Mouse (Mus musculus): ENCODE measurements around the gene Fcrl6.

Gene Fcrl6

GRCm38 (mm10) chr1:172602326-172602725 lies at the start of gene Fcrl6:
Gene Fcrl6, minus strand, starts transcription at chr1:172602551.
- no peak for DNase-seq (ENCODE audit: low spot score)

DNA sequence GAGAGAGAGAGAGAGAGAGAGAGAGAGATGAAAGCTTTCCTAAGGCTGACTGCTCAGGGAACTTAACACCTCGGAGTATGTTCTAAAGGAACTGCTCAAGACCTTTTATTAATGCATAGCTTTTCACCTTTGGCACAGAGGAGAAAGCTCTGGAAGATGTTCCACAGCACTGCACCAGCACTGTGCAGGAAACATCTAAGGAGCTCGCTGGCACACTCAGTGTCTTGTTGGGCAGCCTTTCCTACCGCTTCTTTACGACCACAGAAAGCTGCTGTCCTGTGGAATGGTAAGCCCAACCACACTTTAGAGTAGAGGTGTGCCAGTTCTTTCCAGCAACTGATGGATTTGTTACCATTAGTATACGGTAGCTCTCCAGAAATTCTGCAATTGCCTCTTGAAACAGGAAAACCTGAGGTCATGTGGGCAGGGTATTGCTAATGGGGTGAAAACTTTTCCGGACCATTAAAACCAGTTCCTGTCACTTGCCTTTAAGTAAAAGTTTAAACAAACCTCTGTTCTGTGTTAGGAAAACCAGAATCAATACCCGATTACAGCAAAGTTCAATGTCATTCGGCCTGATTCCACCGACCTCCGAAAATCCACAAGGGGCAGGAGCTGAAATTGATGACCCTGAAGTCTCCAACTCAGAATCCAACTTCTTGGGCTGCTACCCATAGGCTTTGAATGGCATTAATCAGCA lies 49.1 kb upstream of the Fcrl6 start:
- no peak for DNase-seq (ENCODE audit: low spot score)

DNA sequence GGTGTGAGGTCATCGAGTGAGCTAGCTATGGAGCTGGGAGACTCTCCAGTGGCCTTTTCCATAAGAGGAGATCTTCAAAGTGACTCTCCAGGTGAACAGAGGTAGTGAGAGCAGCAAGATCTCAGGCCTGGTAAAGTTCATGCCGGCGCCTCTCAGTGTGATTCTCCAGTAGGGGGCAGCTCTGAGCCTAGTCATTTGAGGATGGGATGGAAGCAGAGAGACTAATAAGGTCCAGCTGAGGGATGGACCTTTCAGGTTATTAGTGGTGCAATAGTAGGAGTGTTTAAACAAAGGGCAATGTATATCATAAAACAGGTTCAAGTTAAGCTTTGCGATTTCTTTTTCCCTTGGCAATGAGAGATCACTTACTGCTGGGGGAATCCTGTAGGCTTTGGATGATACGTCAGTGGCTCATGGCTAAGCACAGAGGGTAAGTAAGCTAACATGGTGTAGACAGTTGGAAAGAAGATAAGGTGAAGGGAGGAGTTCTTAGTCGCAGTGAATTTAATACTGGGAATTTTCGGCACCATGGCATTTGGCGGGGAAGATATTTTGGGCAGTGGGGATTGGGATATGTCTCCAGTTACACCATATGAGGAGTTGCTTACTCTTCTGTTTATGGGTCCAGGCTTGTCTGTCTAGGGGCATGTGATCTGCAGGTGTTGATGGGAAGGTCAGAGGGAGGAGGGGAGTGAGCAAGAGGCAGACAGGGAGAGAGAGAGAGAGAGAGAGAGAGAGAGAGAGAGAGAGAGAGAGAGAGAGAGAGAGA lies 48.4 kb upstream of the Fcrl6 start:
- no peak for DNase-seq (ENCODE audit: low spot score)

DNA sequence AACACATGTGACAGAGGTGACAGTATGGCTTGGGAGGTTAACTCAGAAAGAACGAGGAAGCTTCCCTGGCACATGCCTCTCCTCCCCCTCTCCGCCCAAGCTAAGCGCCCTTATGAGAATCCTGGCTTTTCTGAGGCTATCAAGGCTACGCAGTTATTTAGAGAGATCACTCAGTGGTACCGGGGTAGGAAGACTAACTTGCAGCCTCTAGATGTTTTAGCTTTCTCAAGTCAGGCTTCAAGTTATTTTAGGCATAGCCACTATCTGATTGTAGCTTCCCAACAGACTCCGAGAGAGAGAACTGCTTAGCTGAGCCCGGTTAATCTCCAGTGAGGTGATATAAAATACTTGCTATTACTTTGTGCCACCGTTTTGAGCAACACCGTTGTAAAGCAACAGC lies 47.0 kb upstream of the Fcrl6 start:
- DNase-seq (ENCODE audit: low spot score): no peak

DNA sequence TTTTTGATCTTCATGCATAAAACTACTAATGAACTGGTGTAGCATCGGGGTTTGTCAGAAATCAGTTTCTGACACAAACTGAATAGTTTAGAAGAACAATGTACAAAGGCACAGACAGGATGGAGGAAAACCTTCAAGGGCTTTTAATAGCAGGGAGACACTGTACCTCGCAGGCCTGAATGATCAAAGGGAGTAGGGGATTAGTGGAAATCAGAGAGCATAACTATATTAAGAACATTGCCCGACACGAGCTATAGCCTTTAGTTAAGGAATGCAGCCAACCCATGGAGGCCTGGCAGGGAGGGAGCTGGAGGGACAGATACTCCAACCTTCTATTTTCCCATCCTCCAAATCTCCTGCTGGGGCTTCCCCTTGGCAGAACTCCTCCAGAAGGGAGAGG lies 44.9 kb upstream of the Fcrl6 start:
- DNase-seq (ENCODE audit: low spot score): no peak

DNA sequence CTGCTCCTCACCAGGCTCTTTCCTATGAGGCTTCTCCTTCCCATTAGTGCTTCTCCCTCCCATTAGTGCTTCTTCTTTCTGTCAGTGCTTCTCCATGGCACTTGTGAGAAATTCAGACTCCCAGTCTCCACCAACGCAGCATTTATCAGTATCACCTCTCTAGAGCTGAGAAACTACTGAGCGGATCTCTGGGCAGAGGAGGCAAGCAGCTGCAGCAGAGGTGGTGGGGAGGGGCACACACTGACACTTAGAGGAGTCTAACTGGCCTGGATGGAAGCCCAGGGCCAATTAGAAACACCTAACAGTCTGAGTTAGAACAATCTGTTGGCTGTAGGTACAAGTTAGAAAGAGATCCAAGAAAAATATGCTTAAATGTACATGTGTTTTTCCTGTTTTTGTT lies 36.4 kb upstream of the Fcrl6 start:
- DNase-seq (ENCODE audit: low spot score): no peak

DNA sequence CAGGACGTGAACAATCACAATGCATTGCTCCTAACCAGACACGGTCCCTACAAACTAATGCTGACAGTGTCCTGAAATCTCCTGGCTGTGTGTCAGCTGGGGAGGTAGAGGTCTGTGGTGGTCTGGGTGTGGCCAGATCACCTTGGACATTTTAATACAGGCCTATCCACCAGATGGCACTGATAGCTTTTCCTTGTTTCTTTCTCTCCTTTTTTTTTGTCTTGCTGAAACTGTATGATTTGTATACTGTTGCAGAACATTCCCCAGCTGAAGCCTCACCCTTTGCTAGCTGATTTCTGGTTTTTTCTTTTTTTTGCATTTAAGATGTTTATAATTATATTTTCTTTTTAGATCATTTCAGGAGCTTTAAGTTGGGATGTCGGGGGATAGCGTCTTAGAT lies 35.5 kb upstream of the Fcrl6 start:
- DNase-seq (ENCODE audit: low spot score): no peak

DNA sequence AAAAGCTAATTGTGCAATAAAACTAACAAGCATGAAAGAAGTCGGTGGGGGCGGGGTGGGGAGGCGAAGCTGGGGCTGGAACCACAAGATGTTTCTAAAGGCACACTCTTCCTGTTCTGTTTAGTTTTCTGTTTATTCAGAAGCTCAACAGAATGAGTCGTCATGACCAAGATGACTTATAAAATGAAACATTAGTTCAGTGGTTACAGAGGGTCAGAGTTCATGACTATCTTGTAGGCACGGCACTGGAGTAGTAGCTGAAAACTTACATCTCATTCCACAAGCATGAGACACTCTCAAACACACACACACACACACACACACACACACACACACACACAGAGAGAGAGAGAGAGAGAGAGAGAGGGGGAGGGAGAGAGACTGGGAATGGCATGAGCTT lies 33.9 kb upstream of the Fcrl6 start:
- DNase-seq (ENCODE audit: low spot score): no peak

DNA sequence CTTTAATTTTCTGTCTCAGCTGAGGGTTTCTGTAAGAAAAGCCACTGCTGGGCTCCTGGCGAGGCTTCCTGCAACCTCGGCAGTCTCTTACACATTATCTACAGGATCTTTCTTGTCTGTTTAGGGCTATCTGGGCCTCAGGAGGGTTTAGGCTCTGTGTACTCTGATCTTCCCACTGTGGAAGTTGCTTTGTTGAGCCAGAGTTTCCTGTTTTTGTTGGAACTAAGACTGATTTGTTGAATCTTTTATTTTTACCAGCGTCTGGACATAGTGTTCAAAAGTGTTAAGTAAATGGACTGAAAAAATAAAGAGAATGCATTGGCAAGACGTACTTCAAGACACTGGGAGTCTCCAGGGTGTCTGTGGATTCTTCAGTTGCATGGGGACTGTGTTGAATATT lies 32.9 kb upstream of the Fcrl6 start:
- no peak for DNase-seq (ENCODE audit: low spot score)

- DNase-seq (ENCODE audit: low spot score): no peak
Measured at GRCm38 (mm10) chr1:172634136-172634535, 31.8 kb upstream of the Fcrl6 start.

DNA sequence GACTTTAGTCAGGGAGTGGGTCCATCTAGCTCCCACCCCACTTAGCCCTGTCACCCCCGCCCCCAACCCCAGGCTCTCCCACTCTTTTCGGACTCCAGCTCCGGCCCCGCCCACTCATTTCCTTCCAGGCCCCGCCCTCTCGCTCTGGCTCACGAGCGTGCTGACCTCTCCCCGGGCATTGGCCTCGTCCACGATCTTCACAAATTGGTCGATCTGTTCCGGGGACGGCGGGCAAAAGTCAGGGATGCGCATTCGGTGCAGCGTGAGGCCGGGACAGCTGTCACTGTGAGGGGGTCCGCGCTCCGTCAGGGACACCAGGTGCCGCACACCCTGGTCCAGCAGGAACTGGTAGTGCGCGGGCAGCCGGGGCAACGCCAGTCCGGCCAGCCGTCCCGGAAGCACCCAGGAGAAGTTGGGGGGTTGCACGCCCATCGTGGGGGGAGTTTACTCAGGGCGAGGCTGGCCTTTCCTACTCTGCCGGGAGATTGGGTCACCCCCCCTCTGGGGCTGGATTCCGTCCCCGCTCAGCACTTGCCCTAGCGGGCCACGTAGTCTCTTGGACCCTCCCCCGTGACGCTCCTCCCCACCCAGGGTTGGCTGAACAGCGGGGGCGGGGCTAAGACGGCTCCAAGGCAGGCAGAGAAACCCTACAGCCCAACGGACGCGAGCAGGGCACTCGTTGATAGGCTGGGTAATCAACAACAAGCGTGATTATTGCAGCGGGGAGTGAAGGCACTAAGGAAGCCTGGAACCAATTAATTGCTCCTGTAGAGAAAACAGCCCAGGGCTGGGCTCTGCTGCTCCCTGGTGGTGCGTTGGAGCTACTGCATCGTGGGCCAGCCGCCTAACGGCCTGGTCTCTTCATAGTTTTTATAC lies 30.3 kb upstream of the Fcrl6 start, which contains the start of gene Dusp23:
Gene Dusp23 (minus strand): TSS at position 512 of the 876 bp plus-strand sequence.
- peak; percentile 96 for DNase-seq (ENCODE audit: low spot score)

- no peak for DNase-seq (ENCODE audit: low spot score)
Measured at GRCm38 (mm10) chr1:172631721-172632120, 29.4 kb upstream of the Fcrl6 start.

DNA sequence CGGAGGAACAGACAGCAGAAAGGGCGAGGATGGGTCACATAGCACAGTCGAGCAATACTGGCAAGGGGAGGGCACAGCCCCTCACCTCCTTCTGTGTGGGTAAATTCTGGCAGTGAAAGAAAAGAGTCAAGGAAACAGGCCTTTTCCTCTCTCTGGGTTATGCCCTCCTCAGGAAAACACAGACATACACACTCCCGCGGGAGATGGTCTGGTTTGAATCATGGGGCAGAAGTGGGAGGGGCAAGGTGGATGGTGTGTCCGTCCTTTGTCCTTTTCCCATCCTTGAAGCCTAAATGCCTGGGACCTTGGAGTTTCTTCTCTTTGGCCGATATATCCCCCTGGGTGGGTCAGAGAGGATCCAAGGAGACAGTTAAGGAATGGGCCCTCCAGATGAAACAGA lies 27.5 kb upstream of the Fcrl6 start:
- DNase-seq (ENCODE audit: low spot score): no peak

DNA sequence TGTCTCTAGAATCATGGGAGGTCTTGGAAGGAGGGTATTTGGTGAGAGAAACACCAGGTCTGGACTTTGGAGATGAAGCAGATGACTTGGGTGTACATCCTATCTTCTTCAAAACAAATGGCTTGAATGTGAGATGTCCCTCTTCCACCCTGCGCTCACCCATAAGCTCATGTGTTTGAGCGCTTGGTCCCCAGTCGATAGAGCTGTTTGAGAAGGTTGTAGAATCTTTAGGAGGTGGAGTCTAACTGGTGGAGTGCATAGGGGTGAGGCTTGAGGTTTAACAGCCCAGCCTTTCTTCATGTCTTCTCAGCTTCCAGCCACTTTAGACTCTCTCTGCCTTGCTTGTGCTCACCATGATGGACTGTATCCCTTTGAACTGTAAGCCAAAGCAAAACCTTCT lies 24.0 kb upstream of the Fcrl6 start:
- no peak for DNase-seq (ENCODE audit: low spot score)

GRCm38 (mm10) chr1:172624081-172624480 lies 21.7 kb upstream of the Fcrl6 start:
- no peak for DNase-seq (ENCODE audit: low spot score)

GRCm38 (mm10) chr1:172623599-172623998 lies 21.2 kb upstream of the Fcrl6 start:
- DNase-seq (ENCODE audit: low spot score): no peak

DNA sequence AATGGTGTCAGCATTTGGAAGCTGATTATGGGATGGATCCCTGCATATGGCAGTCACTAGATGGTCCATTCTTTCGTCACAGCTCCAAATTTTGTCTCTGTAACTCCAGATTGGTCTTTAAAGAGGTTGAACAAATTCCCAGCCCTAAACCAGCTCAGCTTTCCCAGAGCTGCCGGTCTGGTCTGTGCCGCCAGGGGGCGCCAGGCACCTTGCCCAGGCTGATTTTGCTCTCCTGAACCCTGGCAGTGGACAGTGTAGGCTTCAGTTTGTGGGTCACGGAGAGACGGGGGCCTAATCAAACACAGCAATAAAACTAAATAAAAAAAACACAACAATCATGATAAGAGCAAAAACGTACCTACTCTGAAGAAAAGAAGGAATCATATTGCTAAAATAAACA lies 16.9 kb upstream of the Fcrl6 start:
- DNase-seq (ENCODE audit: low spot score): peak; percentile 80

GRCm38 (mm10) chr1:172618141-172618540 lies 15.8 kb upstream of the Fcrl6 start:
- DNase-seq (ENCODE audit: low spot score): no peak

- DNase-seq (ENCODE audit: low spot score): no peak
Measured at GRCm38 (mm10) chr1:172617365-172618076, 15.2 kb upstream of the Fcrl6 start.

DNA sequence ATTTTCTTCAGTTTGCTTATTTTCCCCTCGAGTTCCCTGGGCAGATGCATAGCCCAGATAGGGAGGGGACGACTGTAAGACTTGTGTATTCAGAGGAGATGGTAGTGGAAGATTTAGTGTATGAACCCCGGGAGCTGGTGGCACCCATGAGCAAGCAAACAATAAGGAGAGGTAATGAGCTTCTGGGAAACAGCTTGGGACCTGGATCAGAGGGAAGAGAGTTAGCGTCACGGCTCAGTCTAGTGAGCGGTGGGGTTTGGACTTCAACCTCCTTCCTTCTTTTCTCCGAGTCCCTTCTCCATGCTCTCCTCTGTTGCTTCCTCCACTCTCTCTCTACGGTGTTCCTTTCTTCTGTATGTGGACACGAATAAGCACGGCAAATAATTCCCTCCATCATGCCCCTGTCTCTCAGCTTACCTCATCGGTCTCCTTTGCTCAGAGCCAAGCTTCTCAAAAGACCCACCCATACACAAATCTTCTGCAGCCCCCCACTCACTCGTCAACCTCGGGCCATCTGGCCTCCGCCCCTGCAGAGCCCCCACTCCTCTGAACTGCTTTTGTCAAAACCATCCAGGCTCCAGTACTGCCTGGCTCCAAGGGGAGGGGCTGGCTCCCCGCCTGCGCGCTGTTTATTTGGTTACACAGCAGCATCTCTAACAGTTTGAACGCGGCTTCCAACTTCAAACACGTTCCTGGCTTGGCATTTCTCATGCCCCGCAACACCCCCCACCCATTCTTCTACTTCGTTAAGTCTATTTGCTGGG lies 14.4 kb upstream of the Fcrl6 start:
- no peak for DNase-seq (ENCODE audit: low spot score)

GRCm38 (mm10) chr1:172615412-172615811 lies 13.1 kb upstream of the Fcrl6 start:
- no peak for DNase-seq (ENCODE audit: low spot score)
